Mouse (Mus musculus) liver, embryonic 13.5 days (tissue): ENCODE measurements at regions not wholly inside any gene's neighbourhood (a gene's known extent, or its start where the extent isn't known, plus 50 kb on each side); places are given as distances from the start of the nearest gene placed in this dataset.

Experiments used
- ATAC-seq: fragments of 200-750 bp; cut with Nextera tagmentation; 2 replicates; pipeline ENCODE4 v1.8.0; 2017; ENCODE audit warnings: low read depth, mild to moderate bottlenecking, moderate number of reproducible peaks, moderate library complexity
- DNase-seq: peaks from one replicate; pipeline ENCODE4 v3.0.0; 2022
- H3K27ac ChIP-seq: fragments of 300-500 bp; sonication (generic); 2 replicates; pipeline ENCODE4 v1.5.1; 2015; ENCODE audit warnings: moderate library complexity, mild to moderate bottlenecking, inconsistent platforms
- H3K27me3 ChIP-seq: fragments of 300-500 bp; sonication (generic); 2 replicates; pipeline ENCODE4 v1.6.1; 2015; ENCODE audit warnings: mild to moderate bottlenecking, inconsistent platforms
- H3K36me3 ChIP-seq: fragments of 300-500 bp; sonication (generic); 2 replicates; pipeline ENCODE4 v1.6.1; 2015; ENCODE audit warnings: mild to moderate bottlenecking, inconsistent platforms
- H3K4me1 ChIP-seq: fragments of 300-500 bp; sonication (generic); replicated peaks from 2 replicates; pipeline ENCODE4 v1.6.1; 2015; ENCODE audit warnings: inconsistent platforms
- H3K4me2 ChIP-seq: fragments of 300-500 bp; sonication (generic); 2 replicates; pipeline ENCODE4 v1.6.1; 2015; ENCODE audit warnings: inconsistent platforms, mild to moderate bottlenecking, moderate library complexity
- H3K4me3 ChIP-seq: fragments of 300-500 bp; sonication (generic); replicated peaks from 2 replicates; pipeline ENCODE4 v1.5.1; 2015; ENCODE audit warnings: mild to moderate bottlenecking, inconsistent platforms
- H3K9ac ChIP-seq: fragments of 300-500 bp; sonication (generic); 2 replicates; pipeline ENCODE4 v1.6.1; 2015; ENCODE audit warnings: mild to moderate bottlenecking, inconsistent platforms
- H3K9me3 ChIP-seq: fragments of 300-500 bp; sonication (generic); replicated peaks from 2 replicates; pipeline ENCODE4 v1.6.1; 2016; ENCODE audit warnings: inconsistent platforms
- WGBS: fragments of 180-500 bp; shearing (Covaris S2); methylation state at CpG from one replicate; pipeline ENCODE4 v1.1.7; 2015; ENCODE audit not compliant: insufficient replicate concordance; 5-methylcytosine and 5-hydroxymethylcytosine counted together

DNA sequence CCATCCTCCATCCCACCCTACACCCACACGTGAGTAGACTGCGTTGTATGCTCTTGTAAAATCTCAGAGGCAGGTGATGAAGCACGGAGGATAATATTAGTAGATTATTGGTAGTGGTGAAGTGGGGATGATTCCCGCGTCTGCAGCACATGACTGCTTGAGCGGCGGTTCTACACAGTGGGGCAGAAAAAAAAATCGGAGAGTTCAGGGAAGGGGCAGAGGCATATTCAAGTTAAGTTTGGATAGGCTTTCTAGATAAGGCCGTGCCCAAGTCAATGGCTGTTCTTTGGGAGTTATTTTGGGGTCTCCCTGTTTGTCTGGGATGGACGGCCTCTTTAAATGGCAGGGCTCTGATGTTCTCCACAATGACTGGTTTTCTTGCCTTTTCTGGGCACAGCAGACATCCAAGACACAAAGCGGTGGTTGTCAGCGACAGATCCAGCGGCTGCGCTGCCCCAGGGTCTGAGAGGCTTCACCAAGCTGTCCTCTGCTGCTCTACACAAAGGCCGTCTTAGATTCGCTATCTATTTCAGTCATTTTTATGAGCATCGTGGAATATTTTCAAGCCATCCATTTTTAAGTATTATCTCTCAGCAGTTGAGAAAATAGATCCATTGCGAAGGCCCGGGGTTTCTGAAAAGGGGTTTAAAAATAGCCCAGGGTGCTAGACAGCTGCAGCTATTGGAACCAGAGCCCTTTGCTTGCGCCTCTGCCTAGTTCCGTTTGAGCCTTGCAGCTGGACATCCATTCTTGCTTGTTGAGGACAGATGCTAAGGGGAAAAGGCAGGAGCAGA is 284.6 kb downstream of the Gm49356 start:
- Histone ChIP-seq H3K27ac (no peak overlapping the region), H3K9me3 (no peaks in the 10 kb centered on the region), H3K36me3 (no peaks in the 10 kb centered on the region), H3K9ac (no peak overlapping the region), H3K27me3 (no peaks in the 10 kb centered on the region), H3K4me3 (no peak overlapping the region), H3K4me1 (0 out of 2 replicates have a peak, but pooled peaks cover 4% of the 10 kb centered on the region), H3K4me2 (no peak overlapping the region)
- 75% methylated on average over 21 of the region's 21 CpGs for WGBS
- ATAC-seq (no peak), DNase-seq (no peak)

DNA sequence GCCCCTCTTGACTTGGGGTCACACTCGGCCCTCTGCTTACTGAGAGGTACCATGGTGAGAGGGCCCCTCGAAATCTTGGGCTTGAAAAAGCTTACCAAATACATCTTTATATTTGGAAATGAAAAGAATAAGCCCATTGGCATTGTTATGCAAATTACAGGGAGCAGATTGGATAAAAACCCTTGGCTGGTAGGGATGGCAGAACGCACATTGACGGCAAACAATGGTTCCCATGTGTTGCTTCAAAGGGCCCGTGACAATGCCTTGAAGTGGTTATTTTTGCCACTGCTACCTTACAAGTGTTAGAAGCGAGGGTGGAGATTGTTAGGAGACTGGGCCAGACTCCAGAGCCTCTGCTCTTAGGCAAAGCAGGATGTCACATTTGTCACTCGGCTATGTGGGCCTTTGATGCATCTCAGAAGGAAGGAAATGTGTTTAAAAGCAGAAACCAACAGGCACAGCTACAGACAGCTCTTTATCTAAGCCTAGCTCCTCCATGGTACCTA is 285.2 kb downstream of the Gm49356 start:
- DNase-seq (no peak), ATAC-seq (no peak)
- no peak overlapping the region for H3K4me3 ChIP-seq
- H3K27ac ChIP-seq, result no peak overlapping the region
- H3K9ac ChIP-seq, result no peak overlapping the region
- H3K36me3 ChIP-seq, result no peaks in the 10 kb centered on the region
- H3K9me3 ChIP-seq, result no peaks in the 10 kb centered on the region
- H3K4me1 ChIP-seq, result 0 out of 2 replicates have a peak, but pooled peaks cover 4% of the 10 kb centered on the region
- H3K27me3 ChIP-seq, result no peaks in the 10 kb centered on the region
- no peak overlapping the region for H3K4me2 ChIP-seq
- 53% methylated on average over 7 of the region's 7 CpGs for WGBS

DNA sequence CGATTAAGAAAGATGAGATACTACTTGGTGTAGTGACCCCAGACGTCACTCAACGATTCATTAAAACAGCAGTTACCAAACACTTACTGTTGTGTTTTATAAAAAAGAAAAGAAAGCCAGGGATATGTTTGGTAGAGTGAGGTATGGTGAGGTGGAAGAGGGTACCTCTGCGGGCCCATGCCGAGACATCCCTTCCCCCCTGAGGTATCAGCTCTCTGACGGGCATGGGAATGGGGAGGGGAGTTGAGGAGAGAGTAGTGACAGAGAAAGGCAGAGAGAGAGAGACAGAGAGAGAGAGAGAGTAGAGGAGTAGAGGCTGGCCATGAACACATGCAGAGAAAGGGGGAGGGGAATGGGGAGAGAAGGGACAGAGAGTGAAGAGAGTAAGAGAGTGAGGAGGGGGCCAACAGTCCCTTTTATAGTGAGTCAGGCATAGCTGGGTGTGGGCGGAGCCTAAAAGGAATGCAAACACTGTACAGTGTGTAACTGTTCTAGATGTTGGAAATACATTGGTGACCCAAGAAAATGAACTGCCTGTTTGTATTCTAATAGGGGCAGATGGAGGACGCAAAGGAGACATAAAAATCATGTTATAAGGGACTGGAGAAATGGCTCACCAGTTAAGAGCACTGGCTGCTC is 285.9 kb downstream of the Gm49356 start:
- Histone ChIP-seq H3K27me3 (no peaks in the 10 kb centered on the region), H3K27ac (no peak overlapping the region), H3K4me1 (0 out of 2 replicates have a peak, but pooled peaks cover 4% of the 10 kb centered on the region), H3K9ac (no peak overlapping the region), H3K4me3 (no peak overlapping the region), H3K9me3 (no peaks in the 10 kb centered on the region), H3K36me3 (no peaks in the 10 kb centered on the region), H3K4me2 (no peak overlapping the region)
- no peak for ATAC-seq
- WGBS, result 63% methylated on average over 8 of the region's 8 CpGs
- DNase-seq, result no peak

DNA sequence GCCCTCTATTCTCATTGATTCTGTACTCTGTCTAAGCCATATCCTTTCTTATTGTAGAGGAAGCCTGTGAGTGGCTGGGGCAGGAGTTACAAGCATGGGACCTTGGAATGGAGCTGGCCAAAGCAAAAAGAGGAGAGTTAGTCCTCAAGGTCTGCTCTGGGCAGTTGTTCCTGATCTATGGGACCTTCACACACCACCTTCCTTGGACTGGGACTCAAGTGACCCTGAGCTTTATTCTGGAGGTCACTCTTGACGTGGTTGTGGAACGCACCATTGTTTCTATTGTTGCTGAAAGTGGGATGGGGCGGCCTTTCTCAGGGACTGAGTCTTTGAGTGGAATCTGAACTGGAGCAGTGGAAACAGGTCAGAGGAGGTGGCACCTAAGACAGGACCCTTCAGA is 291.0 kb downstream of the Gm49356 start:
- no peak overlapping the region for H3K4me2 ChIP-seq
- no peaks in the 10 kb centered on the region for H3K9me3 ChIP-seq
- ATAC-seq (no peak), DNase-seq (no peak)
- H3K4me1 ChIP-seq, result no peaks in the 10 kb centered on the region
- H3K4me3 ChIP-seq, result no peak overlapping the region
- H3K36me3 ChIP-seq, result no peaks in the 10 kb centered on the region
- H3K27me3 ChIP-seq, result no peaks in the 10 kb centered on the region
- H3K27ac ChIP-seq, result no peak overlapping the region
- no peak overlapping the region for H3K9ac ChIP-seq
- 61% methylated on average over 3 of the region's 3 CpGs for WGBS

DNA sequence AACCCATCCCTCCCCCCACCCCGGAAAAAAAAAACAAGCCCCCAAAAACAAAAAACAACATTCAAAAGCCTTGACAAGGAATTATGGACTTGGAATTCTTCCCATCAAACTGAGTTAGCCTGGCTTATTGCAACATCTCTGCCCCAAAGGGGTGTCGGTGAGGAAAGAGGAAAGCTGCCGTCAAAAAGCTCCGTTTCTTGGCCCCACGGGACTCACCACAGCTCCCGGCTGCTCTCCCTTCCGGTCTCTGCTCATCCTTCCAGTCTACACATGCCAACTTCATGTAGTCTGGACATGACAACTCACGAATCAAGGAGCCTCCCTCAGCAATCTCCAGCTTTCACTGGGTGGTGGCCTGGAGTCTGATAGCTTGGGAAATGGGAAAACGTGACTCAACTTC is 295.4 kb downstream of the Gm49356 start:
- H3K4me1 ChIP-seq, result no peaks in the 10 kb centered on the region
- H3K4me3 ChIP-seq, result no peak overlapping the region
- no peaks in the 10 kb centered on the region for H3K27me3 ChIP-seq
- DNase-seq (no peak), ATAC-seq (no peak)
- H3K4me2 ChIP-seq, result no peak overlapping the region
- no peak overlapping the region for H3K9ac ChIP-seq
- H3K9me3 ChIP-seq, result no peaks in the 10 kb centered on the region
- H3K27ac ChIP-seq, result no peak overlapping the region
- 69% methylated on average over 9 of the region's 9 CpGs for WGBS
- no peaks in the 10 kb centered on the region for H3K36me3 ChIP-seq

DNA sequence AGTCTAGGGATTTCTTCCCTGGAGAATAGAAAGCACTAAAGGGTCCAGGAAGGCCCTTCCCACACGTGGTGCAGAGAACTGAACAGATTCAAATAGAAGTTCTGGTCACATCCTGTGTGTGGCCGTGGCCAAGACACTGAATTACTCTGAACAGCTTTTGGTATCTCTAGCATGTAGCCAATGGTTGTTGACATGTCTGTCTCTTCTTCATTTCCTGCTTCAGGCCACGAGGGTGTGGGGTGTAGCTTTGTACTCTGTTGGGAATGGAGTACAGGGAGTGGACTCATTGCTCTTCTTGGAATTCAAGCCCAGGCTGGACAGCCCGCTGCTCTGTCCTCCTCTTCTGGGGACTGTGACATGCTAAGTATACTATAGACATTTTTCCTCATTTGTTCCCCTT is 298.5 kb downstream of the Gm49356 start:
- ATAC-seq, result no peak
- Histone ChIP-seq H3K36me3 (no peaks in the 10 kb centered on the region), H3K9ac (no peak overlapping the region), H3K27ac (no peak overlapping the region), H3K27me3 (no peaks in the 10 kb centered on the region), H3K4me3 (no peak overlapping the region), H3K4me1 (no peaks in the 10 kb centered on the region), H3K9me3 (no peaks in the 10 kb centered on the region), H3K4me2 (no peak overlapping the region)
- no peak for DNase-seq
- 41% methylated on average over 4 of the region's 4 CpGs for WGBS

DNA sequence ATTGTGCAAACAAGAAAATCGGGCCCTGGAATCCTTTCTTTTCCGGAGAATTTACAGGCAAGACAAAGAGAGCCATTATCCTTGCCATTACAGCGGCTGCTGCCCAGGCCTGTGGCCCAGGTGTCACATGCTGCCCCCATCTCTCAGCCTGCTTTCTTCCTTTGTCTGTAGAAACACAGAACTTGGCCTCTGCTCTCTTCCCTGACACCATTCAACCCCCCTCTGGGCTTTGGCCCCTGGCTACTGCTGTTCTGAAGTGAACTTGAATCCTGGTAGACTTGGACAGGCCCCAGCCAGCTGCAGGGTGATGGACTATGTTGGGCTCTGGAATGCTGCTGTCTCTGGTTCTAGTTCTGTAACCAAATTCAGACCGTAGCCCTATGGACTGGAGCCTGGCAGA is 299.3 kb downstream of the Gm49356 start:
- ATAC-seq, result no peak
- no peaks in the 10 kb centered on the region for H3K27me3 ChIP-seq
- H3K36me3 ChIP-seq, result no peaks in the 10 kb centered on the region
- no peaks in the 10 kb centered on the region for H3K9me3 ChIP-seq
- no peak overlapping the region for H3K4me3 ChIP-seq
- H3K4me1 ChIP-seq, result no peaks in the 10 kb centered on the region
- DNase-seq, result no peak
- no peak overlapping the region for H3K27ac ChIP-seq
- H3K4me2 ChIP-seq, result no peak overlapping the region
- H3K9ac ChIP-seq, result no peak overlapping the region
- 44% methylated on average over 4 of the region's 4 CpGs for WGBS

DNA sequence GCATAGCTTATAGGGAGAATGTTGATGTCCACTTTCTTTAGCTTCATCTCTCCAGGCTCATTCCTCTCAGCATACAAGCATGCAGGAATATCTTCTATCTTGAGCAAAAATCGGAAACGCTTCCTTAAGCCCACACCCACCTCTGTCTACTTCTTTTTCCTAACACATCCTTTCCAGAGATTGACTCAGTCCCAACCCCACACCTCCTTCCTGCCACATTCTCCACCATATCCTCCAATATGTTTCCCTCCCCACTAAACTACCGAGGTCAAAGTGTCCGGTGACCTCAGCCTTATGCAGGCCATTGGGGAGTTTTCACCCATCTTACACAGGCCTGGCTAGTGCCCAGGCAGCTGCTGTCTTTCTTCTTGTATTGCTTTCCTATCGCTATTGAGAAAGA is 301.4 kb downstream of the Gm49356 start:
- DNase-seq, result no peak
- WGBS, result 59% methylated on average over 5 of the region's 5 CpGs
- Histone ChIP-seq H3K27me3 (no peaks in the 10 kb centered on the region), H3K9me3 (no peaks in the 10 kb centered on the region), H3K4me3 (no peak overlapping the region), H3K36me3 (no peaks in the 10 kb centered on the region), H3K9ac (no peak overlapping the region), H3K4me1 (no peaks in the 10 kb centered on the region), H3K4me2 (no peak overlapping the region), H3K27ac (no peak overlapping the region)
- no peak for ATAC-seq

DNA sequence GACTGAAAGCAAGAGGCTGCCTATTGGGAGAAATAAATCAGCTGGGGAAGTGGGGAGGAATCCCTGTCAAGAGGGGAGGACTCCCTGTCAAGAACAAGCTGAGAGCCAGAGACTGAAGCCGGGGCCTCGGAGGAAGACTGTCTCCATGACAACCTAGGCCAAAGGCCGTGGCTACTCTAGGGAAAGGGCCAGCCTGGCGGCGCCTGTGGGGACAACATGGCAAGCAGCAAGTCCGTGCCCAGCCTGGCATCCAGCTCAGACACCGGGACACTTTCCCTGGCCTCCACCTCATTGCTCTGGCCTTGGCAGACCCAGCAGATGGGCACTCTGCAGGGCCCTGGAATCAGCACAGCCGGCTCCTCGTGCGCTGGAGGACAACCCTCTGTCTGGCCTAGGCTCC is 305.3 kb downstream of the Gm49356 start:
- ATAC-seq, result no peak
- no peak for DNase-seq
- no peak overlapping the region for H3K9ac ChIP-seq
- H3K4me3 ChIP-seq, result no peak overlapping the region
- WGBS, result 63% methylated on average over 10 of the region's 10 CpGs
- no peaks in the 10 kb centered on the region for H3K9me3 ChIP-seq
- no peaks in the 10 kb centered on the region for H3K36me3 ChIP-seq
- H3K4me1 ChIP-seq, result peaks cover 23% of the 10 kb centered on the region
- no peak overlapping the region for H3K27ac ChIP-seq
- H3K27me3 ChIP-seq, result no peaks in the 10 kb centered on the region
- no peak overlapping the region for H3K4me2 ChIP-seq

DNA sequence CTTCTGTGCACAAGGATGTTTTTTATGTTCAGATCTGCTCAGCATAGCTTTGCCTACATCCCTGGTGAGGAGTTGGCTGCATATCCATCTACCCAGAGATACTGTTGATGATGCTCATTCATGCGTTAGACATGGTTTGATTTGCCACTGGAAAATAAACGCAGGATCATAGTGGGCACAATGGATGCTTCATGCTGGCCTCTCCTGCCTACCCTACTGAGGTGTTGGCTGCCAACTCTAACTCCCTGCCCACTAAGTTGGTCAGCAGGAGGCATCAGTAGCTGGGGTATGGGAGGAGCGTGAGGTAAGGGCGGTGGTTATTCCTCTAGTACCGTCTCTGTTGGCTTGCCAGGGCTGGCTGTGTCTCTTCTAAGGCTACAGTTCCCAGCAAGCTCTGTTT is 307.3 kb downstream of the Gm49356 start:
- ATAC-seq (no peak), DNase-seq (no peak)
- Histone ChIP-seq H3K36me3 (no peaks in the 10 kb centered on the region), H3K9me3 (no peaks in the 10 kb centered on the region), H3K4me1 (peaks cover 23% of the 10 kb centered on the region), H3K4me3 (no peak overlapping the region), H3K4me2 (no peak overlapping the region), H3K27ac (no peak overlapping the region), H3K27me3 (no peaks in the 10 kb centered on the region), H3K9ac (no peak overlapping the region)
- WGBS, result 77% methylated on average over 5 of the region's 5 CpGs

DNA sequence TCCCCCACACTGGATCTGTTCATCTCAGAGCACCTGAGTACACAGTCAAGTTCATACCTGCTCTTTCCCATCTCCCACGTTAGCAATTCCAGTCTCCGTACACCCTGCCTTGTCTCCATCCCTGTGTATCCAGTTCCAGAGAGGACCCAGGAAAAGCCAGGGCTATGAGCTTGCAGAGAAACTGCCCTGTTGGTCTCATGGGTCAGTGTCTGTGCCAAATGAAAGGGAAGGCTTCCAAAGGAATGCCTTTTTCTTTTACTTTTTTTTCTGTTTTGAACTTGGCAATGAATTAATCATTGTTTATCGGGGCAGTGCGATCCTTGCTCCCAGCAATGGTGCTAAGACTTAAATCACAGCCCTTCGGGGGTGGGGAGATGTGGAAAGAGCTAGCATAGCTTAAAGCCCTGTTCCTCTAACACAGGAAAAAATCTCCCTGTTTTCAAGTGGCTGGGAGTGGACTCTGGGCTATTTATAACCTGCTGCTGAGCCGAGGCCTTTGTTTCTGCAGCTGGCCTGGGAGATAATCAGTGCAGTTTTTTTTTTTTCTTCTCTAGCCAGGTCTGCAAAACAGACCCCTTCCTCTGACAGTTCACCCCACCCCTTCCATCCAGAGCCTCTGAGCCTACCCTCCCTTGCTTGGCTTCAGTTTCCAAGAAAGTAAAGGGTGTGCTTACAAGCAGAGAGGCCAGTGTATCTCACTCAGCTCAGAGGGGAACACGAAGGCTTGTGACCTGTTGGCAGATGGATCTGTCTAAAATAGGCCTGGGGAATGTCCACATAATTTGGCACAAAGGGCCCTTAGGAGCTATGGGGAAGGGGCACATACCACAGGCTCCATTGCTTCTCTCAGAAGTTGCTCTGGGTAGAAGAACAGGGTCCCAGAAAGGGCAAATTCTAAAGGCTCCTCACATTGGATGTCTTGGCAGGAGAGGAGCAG is 308.6 kb downstream of the Gm49356 start:
- ATAC-seq (peak; percentile 51), DNase-seq (no peak)
- peaks cover 23% of the 10 kb centered on the region for H3K4me1 ChIP-seq
- WGBS, result 17% methylated on average over 7 of the region's 7 CpGs
- H3K36me3 ChIP-seq, result no peaks in the 10 kb centered on the region
- H3K9ac ChIP-seq, result no peak overlapping the region
- no peak overlapping the region for H3K4me3 ChIP-seq
- no peaks in the 10 kb centered on the region for H3K9me3 ChIP-seq
- no peaks in the 10 kb centered on the region for H3K27me3 ChIP-seq
- H3K4me2 ChIP-seq, result no peak overlapping the region
- H3K27ac ChIP-seq, result peak overlapping the region; percentile 45; the same call in 1 of the 2 replicates
